Mouse (Mus musculus): Measurements from ENCODE around the gene Zfp365.

Gene Zfp365

DNA sequence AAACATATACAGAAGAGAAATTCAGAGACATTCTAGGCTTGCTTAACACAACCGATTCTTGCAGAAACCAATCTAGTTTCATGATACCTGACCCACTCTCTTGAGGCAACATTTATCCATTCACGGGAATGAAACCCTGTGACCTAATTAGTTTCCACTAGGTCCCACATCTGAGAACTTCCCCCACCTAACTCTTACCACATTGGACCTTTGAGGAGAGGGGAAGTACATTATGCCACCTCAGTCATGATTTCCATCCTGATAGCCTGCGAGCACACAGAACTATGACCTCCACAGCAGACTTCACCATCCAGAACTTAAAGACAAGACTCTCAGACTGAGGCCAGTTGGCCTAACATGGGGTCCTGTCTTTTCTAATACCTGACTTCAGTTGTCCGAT lies 71.7 kb downstream of the Zfp365 start:
- no peak for DNase-seq

DNA sequence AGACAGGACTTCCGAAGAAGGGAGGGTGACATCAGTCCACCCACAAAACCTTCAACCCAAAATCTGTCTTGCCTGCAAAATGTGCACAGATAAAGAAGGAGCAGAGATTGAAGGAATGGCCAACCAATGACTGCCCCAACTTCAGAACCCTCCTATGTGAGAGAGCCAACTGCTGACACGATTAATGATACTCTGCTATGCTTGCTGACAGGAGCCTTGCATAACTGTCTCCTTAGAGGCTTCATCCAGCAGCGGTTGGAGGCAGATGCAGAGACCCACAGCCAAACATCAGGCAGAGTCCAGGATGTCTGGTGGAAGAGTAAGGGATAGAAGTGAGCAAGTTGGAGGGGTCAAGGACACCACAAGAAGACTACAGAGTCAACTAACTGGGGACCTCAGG lies 73.3 kb downstream of the Zfp365 start:
- no peak for DNase-seq

DNA sequence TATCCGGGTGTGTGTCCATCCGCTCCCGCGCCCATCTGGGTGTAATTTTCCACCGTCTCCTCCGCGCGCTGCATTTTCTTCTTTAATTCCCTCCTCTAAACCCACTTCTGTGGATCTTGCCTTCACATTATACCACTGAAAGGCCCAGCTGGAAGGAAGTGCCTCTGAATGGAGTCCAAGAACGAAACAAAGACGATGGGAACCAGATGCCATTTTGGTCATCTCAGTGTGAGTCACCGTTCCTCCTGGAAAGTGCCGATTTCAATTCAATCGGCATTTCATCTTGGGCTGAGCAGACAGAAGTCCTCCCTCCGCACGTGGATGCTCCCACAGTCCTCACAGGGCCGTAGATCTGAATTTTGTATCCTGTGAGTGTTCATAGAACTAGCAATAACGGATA lies 76.0 kb downstream of the Zfp365 start:
- DNase-seq, result no peak
